Mouse (Mus musculus) hindbrain, embryonic 14.5 days (tissue): ENCODE measurements around the gene AW549877. TPM values are rescaled to one million over a fixed set of nuclear protein-coding genes. Genes with fewer than 3 reads are reported as not detected.

Source experiments
- polyA plus RNA-seq: library from polyadenylated mRNA; unstranded; fragments of >200 nt; fragmentation: Nextera tagmentation; extraction: Ambion mirVana; gene quantifications from 2 replicates; pipeline ENCODE4 v1.2.1, GENCODE M21; 2014

Gene AW549877
- polyA plus RNA-seq, 1 experiment from 2014 or later, result 56.5 TPM

Other genes starting within 250 kb of the AW549877 start
- gene Fbxo4, start 16.2 kb downstream of the AW549877 start, polyA plus RNA-seq, result 10.2 and 10.9 TPM in 2 replicates
- 341 and 388 TPM in 2 replicates for gene Oxct1, start 30.6 kb upstream of the AW549877 start, polyA plus RNA-seq